Mouse (Mus musculus) embryonic facial prominence, embryonic 12.5 days (tissue): Measurements from ENCODE around the gene Pkp1. TPM values are rescaled to one million over a fixed set of nuclear protein-coding genes. Genes with fewer than 3 reads are reported as not detected.

Experiments used
- ATAC-seq: fragments of 200-750 bp; cut with Nextera tagmentation; 2 replicates; pipeline ENCODE4 v1.8.0; 2017; ENCODE audit not compliant: insufficient number of reproducible peaks, insufficient read depth, low FRiP score, low TSS enrichment
- H3K27ac ChIP-seq: fragments of 300-500 bp; sonication (generic); 2 replicates; pipeline ENCODE4 v1.5.1; 2016; ENCODE audit warnings: mild to moderate bottlenecking
- H3K27me3 ChIP-seq: fragments of 300-500 bp; sonication (generic); 2 replicates; pipeline ENCODE4 v1.6.1; 2016; ENCODE audit warnings: mild to moderate bottlenecking, moderate library complexity
- H3K36me3 ChIP-seq: fragments of 300-500 bp; sonication (generic); 2 replicates; pipeline ENCODE4 v1.6.1; 2016; ENCODE audit warnings: mild to moderate bottlenecking
- H3K4me1 ChIP-seq: fragments of 300-500 bp; sonication (generic); 2 replicates; pipeline ENCODE4 v1.6.1; 2016
- H3K4me2 ChIP-seq: fragments of 300-500 bp; sonication (generic); replicated peaks from 2 replicates; pipeline ENCODE4 v1.6.1; 2016; ENCODE audit warnings: mild to moderate bottlenecking, moderate library complexity
- H3K4me3 ChIP-seq: fragments of 300-500 bp; sonication (generic); 2 replicates; pipeline ENCODE4 v1.5.1; 2016; ENCODE audit warnings: mild to moderate bottlenecking
- H3K9ac ChIP-seq: fragments of 300-500 bp; sonication (generic); 2 replicates; pipeline ENCODE4 v1.6.1; 2016; ENCODE audit warnings: mild to moderate bottlenecking, moderate library complexity
- H3K9me3 ChIP-seq: fragments of 300-500 bp; sonication (generic); 2 replicates; pipeline ENCODE4 v1.6.1; 2016; ENCODE audit warnings: mild to moderate bottlenecking, moderate library complexity
- WGBS: fragments of 180-500 bp; shearing (Covaris S2); methylation state at CpG from one replicate; pipeline ENCODE4 v1.1.7; 2016; 5-methylcytosine and 5-hydroxymethylcytosine counted together
- polyA plus RNA-seq: library from polyadenylated mRNA; unstranded; fragments of >200 nt; fragmentation: Nextera tagmentation; extraction: Ambion mirVana; gene quantifications from 2 replicates; pipeline ENCODE4 v1.2.1, GENCODE M21; 2016

Pkp1 gene
- polyA plus RNA-seq, 1 experiment from 2014 or later: 1.7 TPM

GRCm38 (mm10) chr1:135839065-135839464 is 79.9 kb downstream of the Pkp1 start:
- no peak for ATAC-seq
- H3K27ac ChIP-seq: no peak overlapping the region
- 85% methylated on average over 6 of the region's 6 CpGs for WGBS
- H3K4me1 ChIP-seq: peaks cover 13% of the 10 kb centered on the region
- H3K9ac ChIP-seq: no peak overlapping the region
- no peaks in the 10 kb centered on the region for H3K9me3 ChIP-seq
- H3K27me3 ChIP-seq: no peaks in the 10 kb centered on the region
- no peaks in the 10 kb centered on the region for H3K36me3 ChIP-seq
- no peak overlapping the region for H3K4me2 ChIP-seq
- no peak overlapping the region for H3K4me3 ChIP-seq

DNA sequence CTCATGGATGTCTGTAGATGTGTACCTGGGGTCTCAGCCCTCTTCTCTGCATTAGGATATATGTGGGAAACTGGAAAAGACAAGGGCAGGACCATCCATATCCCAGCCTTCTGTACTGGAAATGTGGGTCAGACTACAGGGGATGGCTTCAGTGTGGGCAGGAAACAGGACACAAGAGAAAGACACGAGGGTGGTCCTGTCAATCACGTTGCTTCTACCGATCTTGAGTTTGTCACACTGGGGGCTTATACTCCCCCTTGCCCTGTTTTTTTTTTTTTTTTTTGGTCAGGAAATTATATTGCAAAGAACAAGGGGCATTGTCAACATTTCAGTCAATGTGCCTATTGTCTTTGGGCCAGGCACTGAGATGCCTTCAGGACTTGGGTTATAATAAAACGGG is 80.4 kb downstream of the Pkp1 start:
- H3K9ac ChIP-seq: no peak overlapping the region
- no peaks in the 10 kb centered on the region for H3K9me3 ChIP-seq
- H3K36me3 ChIP-seq: no peaks in the 10 kb centered on the region
- no peak overlapping the region for H3K27ac ChIP-seq
- peaks cover 13% of the 10 kb centered on the region for H3K4me1 ChIP-seq
- ATAC-seq: no peak
- WGBS: 59% methylated on average over 4 of the region's 4 CpGs
- H3K4me3 ChIP-seq: no peak overlapping the region
- no peak overlapping the region for H3K4me2 ChIP-seq
- no peaks in the 10 kb centered on the region for H3K27me3 ChIP-seq

DNA sequence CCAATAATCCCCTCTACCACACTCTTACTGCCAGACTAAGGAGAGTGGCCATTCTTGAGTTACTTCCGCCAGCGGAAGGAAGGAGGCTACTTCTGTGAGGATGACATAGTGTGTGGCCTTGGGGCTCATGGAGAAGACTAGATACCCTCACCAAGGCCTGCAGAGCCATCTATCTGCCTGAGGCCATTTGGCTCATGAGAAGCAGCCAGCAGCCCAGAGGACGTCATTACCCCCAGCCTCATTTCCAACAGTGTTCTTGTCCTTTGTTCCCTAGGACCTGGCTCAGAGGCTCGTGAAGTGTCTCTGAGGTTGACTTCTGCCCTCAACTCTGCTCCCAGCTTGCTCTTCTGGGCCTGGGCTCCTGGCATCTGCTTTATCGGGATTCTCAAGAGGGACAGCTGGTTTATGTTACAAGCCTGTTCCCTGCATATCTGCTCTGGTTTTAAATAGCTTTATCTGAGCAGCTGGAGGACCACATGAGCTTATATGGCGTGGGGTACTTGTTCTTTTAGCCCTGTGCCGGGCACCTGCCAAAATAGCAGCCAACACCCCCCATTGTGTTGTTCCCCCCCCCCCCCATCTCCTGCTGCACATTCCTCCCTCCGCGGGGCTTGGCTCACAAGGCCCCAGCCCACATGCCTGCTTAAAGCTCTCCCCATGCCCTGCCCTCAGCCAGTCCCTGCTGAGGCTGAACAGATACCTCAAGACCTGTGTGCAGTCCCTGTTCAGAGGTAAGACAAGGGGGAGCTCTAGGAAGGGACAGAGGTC is 83.1 kb downstream of the Pkp1 start, which contains the start of gene Tnnt2:
Gene Tnnt2 (plus strand): TSS at position 639 of the 768 bp plus-strand sequence.
- no peak within 1 kb of the TSS for H3K9ac ChIP-seq
- H3K4me3 ChIP-seq: no peak within 1 kb of the TSS
- no peaks in the 10 kb centered on the region for H3K9me3 ChIP-seq
- H3K27me3 ChIP-seq: no peaks in the 10 kb centered on the region
- no peak for ATAC-seq
- no peak within 1 kb of the TSS for H3K27ac ChIP-seq
- H3K4me2 ChIP-seq: no peak within 1 kb of the TSS
- peaks cover 9% of the 10 kb centered on the region for H3K4me1 ChIP-seq
- H3K36me3 ChIP-seq: no peaks in the 10 kb centered on the region
- WGBS: 35% methylated on average over 9 of the region's 9 CpGs

DNA sequence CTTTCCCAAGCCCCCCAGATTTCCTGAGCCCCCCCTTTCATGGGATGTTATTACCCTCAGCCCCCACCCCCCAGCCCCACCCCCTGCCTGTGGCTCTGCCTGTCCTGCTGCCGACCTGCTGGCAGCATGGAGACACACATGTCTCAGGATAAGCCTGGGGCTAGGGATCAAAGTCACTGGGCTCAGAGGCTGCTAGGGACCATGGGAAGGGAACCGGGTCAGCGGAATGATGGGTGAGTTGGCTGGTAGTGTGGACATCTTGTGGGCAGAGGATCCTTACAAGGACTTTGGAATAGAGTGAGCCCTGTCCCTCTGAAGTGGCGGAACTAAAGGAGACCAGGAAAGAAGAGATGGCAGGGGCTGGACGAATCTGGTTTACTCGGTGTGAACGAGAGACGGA is 84.0 kb downstream of the Pkp1 start:
- Histone ChIP-seq H3K27ac (no peak overlapping the region), H3K27me3 (no peaks in the 10 kb centered on the region), H3K9ac (no peak overlapping the region), H3K4me2 (no peak overlapping the region), H3K36me3 (no peaks in the 10 kb centered on the region), H3K4me1 (peaks cover 5% of the 10 kb centered on the region; the same call in 1 of the 2 replicates), H3K4me3 (no peak overlapping the region), H3K9me3 (no peaks in the 10 kb centered on the region)
- WGBS: 76% methylated on average over 8 of the region's 8 CpGs
- ATAC-seq: no peak

- WGBS: 64% methylated on average over 6 of the region's 6 CpGs
- no peak overlapping the region for H3K27ac ChIP-seq
- ATAC-seq: no peak
Measured at GRCm38 (mm10) chr1:135834206-135834859, 84.7 kb downstream of the Pkp1 start.

GRCm38 (mm10) chr1:135828918-135829317 is 90.1 kb downstream of the Pkp1 start:
- WGBS: 53% methylated on average over 1 of the region's 1 CpGs

More at GRCm38 (mm10) chr1:135834206-135834859, 84.7 kb downstream of the Pkp1 start:
- Histone ChIP-seq H3K4me1 (peaks cover 5% of the 10 kb centered on the region; the same call in 1 of the 2 replicates), H3K9me3 (no peaks in the 10 kb centered on the region), H3K36me3 (no peaks in the 10 kb centered on the region), H3K27me3 (no peaks in the 10 kb centered on the region), H3K4me2 (no peak overlapping the region), H3K9ac (no peak overlapping the region), H3K4me3 (no peak overlapping the region)

DNA sequence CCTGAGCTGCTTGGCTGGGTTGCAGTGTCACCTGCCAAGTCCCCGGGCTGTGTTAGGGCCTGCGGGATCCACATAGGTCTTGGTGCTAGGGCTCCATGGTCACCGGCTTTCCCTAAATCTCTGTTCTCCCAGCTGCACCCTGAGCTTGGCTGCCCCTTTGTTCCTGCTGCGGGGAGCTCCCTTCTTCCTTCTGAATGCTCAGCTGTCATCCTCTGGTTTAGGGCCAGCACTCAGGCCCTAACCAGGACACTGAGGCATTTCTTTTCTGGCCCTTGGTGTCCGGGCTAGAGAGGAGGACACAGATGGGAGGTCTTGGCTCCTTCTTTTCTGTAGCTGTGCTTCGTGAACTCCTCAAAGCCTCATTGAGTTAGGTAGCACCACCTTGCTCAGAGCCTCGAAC is 97.2 kb downstream of the Pkp1 start:
- H3K9me3 ChIP-seq: no peaks in the 10 kb centered on the region
- no peaks in the 10 kb centered on the region for H3K36me3 ChIP-seq
- H3K4me2 ChIP-seq: no peak overlapping the region
- 80% methylated on average over 7 of the region's 7 CpGs for WGBS
- no peak overlapping the region for H3K4me3 ChIP-seq
- peaks cover 4% of the 10 kb centered on the region; the same call in 1 of the 2 replicates for H3K4me1 ChIP-seq
- H3K27me3 ChIP-seq: peaks cover 43% of the 10 kb centered on the region
- H3K9ac ChIP-seq: no peak overlapping the region
- H3K27ac ChIP-seq: no peak overlapping the region
- no peak for ATAC-seq

More at GRCm38 (mm10) chr1:135828918-135829317, 90.1 kb downstream of the Pkp1 start:
- Histone ChIP-seq H3K4me1 (no peaks in the 10 kb centered on the region), H3K27me3 (no peaks in the 10 kb centered on the region), H3K9me3 (no peaks in the 10 kb centered on the region), H3K4me3 (no peak overlapping the region), H3K9ac (no peak overlapping the region), H3K36me3 (no peaks in the 10 kb centered on the region), H3K27ac (no peak overlapping the region), H3K4me2 (no peak overlapping the region)
- no peak for ATAC-seq

Other genes with a start within 250 kb of the Pkp1 start
- 75.1 and 78.9 TPM in 2 replicates for gene Csrp1, start 199.1 kb downstream of the Pkp1 start, polyA plus RNA-seq
- 52.8 and 55.0 TPM in 2 replicates for gene Phlda3, start 153.1 kb downstream of the Pkp1 start, polyA plus RNA-seq
- gene Tnni1, start 139.8 kb downstream of the Pkp1 start, polyA plus RNA-seq: 48.6 and 66.8 TPM in 2 replicates
- 6.6 TPM in 2 replicates for gene Lad1, start 100.6 kb downstream of the Pkp1 start, polyA plus RNA-seq
- 23.0 and 27.7 TPM in 2 replicates for gene Tnnt2, start 82.9 kb downstream of the Pkp1 start, polyA plus RNA-seq
- gene Igfn1, start 87.1 kb upstream of the Pkp1 start, polyA plus RNA-seq: 0.09 TPM in 1 of 2 replicates, not detected in the other
- 172 and 173 TPM in 2 replicates for gene Tmem9, start 88.9 kb upstream of the Pkp1 start, polyA plus RNA-seq
- gene Ascl5, start 131.6 kb upstream of the Pkp1 start, polyA plus RNA-seq: 0.42 TPM in 1 of 2 replicates, not detected in the other
- gene Cacna1s, start 133.5 kb upstream of the Pkp1 start, polyA plus RNA-seq: 1.2 and 1.3 TPM in 2 replicates
- 8.6 and 9.7 TPM in 2 replicates for gene Kif21b, start 212.2 kb upstream of the Pkp1 start, polyA plus RNA-seq